Mouse (Mus musculus) central nervous system, embryonic 18 days (tissue): ENCODE results near the gene Taf9b. TPM values are rescaled to one million over a fixed set of nuclear protein-coding genes. Genes with fewer than 3 reads are reported as not detected.

ENCODE experiments used
- polyA plus RNA-seq: library from polyadenylated mRNA; depleted of rRNA; stranded (reverse); fragments of >200 nt; gene quantifications from 2 replicates; pipeline ENCODE4 v1.2.3, GENCODE M21; 2012; rRNA removed

Taf9b gene
- polyA plus RNA-seq = 14.9 and 15.0 TPM in 2 replicates

GRCm38 (mm10) chrX:106221058-106221457 is at the start of gene Taf9b:
Taf9b (minus strand) TSS chrX:106221158.

DNA sequence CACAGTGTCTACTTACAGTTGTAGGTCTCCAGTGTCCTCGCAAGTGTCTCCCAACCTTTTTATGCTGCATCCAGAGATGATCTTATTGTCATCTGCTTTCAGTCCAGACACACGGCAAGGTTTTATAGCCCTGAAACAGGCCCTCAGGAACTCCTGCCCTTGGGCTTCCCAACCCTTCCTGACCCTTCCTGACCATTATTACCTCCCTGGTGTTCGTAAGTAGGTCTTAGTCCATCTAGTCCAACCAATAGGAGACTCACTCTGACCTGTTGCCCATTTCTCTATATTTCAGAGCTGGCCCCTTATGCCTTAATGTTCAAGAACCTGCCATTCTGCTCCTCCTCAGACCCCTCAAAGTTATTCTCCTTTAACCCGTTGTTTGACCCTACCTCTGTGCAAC is 34.3 kb upstream of the Taf9b start, which contains the start of gene Fnd3c2:
TSS of gene Fnd3c2 (minus strand) at position 101 of the 400 bp plus-strand sequence.

DNA sequence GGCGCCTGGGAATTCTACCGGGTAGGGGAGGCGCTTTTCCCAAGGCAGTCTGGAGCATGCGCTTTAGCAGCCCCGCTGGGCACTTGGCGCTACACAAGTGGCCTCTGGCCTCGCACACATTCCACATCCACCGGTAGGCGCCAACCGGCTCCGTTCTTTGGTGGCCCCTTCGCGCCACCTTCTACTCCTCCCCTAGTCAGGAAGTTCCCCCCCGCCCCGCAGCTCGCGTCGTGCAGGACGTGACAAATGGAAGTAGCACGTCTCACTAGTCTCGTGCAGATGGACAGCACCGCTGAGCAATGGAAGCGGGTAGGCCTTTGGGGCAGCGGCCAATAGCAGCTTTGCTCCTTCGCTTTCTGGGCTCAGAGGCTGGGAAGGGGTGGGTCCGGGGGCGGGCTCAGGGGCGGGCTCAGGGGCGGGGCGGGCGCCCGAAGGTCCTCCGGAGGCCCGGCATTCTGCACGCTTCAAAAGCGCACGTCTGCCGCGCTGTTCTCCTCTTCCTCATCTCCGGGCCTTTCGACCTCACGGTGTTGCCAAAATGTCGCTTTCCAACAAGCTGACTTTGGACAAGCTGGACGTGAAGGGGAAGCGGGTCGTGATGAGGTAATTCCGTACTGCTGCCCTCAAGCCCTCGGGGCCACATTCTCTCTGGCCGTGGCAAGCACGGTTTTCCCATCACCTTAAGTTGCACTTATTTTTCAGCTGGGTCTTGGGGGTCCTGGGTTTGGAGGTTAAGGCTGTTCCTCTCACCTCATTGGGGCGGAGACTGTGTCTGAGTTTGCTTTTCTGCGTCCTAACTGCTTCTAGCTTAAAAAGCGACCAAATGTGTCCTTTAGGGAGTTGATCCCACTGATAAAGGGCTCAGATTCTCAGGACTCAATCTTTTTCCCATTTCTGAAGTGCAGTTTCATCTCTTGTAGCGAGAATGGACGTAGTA is 34.0 kb downstream of the Taf9b start, which contains the start of gene Pgk1:
TSS of gene Pgk1 (plus strand) at position 388 of the 937 bp plus-strand sequence.

Other genes starting within 250 kb of the Taf9b start
- gene Magt1, start 209.3 kb downstream of the Taf9b start, polyA plus RNA-seq = 8.2 and 9.0 TPM in 2 replicates
- gene Cox7b, start 205.5 kb downstream of the Taf9b start, polyA plus RNA-seq = 326 and 368 TPM in 2 replicates
- gene Atp7a, start 193.9 kb downstream of the Taf9b start, polyA plus RNA-seq = 5.5 and 5.6 TPM in 2 replicates
- 0.21 and 0.22 TPM in 2 replicates for gene Tlr13, start 78.0 kb downstream of the Taf9b start, polyA plus RNA-seq
- gene Pgk1, start 34.1 kb downstream of the Taf9b start, polyA plus RNA-seq = 278 and 285 TPM in 2 replicates
- not detected in 2 replicates for gene Fnd3c2, start 34.2 kb upstream of the Taf9b start, polyA plus RNA-seq